Mouse (Mus musculus): ENCODE data around the gene Sorcs3.

Gene Sorcs3

DNA sequence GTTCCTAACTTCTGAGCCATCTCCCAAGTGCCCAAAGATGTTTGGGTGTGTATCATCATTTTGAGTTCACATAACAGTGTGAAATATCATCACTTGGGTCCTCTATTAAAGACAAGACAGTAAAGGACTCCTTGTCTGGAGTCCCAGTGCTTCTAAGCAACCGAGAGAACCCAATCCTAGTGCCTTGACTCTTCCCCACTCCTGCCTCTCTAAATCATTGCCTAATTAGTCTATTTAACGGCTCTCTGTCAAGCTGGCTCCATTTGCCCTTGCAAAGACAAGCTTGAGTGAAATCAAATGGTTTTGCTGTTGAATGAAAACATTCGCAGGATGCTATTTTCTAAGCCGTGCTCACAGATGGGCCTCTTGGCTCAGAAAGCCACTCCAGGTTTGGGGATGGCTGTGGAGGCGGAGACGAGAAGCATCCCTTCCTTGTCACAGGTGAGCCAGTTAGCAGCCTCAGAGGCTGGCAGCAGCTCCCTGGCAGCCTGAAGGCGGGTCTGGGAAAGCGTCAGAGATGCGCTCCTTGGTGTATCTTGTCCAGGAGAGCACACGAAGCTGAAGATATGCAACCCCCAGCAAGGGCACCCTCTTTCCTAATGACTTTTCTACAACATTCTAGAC lies 79.9 kb downstream of the Sorcs3 start:
- DNase-seq: no peak

DNA sequence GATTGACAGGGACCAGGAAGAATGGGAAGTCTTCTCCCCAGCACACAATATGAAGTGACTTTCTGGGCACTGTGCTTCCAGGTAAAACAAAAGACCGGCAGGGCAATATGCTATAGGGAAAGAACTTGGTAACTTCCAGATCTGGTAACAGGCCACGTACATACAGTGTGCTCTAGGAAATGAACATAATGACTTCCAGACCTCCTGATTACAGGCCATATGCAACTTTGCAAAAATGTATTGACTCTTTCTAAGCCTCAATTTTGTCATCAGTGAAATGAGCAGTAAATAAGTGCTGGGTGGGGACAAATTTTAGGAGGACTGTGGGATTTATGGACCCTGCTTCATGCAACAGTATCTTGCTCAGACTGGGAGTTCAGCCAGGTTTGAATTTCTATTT lies 88.4 kb downstream of the Sorcs3 start:
- DNase-seq: no peak

DNA sequence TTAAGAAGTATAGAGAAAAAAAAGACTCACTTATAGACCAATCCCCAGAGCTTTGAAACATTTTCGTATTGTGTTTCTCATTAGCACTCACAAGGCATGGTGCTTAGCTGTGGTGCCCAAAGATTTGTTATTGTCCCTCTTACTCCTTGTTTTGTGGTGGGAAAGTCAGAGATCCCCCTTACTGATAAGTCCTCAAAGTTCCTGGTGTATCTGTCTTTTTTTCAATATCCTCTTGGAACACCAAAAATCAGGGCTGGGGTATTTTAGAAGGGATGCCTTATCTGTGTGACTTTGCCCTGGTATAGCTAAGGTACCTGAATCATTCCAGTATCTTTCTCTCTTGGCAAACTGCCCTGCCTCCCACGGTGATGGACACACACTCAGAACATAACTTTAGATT lies 92.6 kb downstream of the Sorcs3 start:
- no peak for DNase-seq

DNA sequence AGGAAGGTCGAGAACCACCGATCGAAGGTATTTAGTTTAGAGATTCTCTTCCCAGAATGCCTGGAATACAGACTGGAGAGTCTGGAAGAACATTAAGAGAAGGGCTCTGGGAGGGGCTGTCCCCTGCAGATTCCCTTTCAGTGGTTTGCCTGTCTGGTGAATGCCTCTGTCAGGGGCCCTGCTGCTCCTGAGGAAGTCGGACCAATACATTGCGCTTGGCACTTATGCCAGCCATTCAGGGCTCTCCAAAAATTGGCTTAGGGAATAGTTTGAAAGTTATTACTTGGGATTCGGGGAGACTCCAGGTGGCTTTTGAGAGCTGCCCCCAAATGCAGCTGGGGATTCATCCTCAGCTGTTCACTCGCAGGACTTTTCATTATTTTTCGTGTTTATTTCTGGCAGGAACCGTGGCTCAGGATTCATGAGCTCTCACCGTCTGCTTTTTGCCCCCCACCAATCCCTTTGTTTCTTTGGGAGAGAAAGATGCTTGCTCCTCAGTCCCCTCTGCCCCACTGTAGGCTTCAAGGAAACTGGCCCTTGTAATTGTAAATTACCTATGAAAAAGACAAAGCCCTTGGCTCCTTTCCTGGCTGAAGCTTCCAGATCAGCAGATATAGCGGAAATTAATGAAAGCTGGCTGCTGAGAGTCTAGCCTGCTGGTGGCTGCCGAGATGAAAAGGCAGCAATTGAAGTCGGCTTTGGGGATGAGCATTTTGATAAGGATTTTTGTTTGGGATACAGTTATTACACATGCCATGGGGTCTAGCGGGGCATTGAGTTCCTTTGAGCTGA lies 94.8 kb downstream of the Sorcs3 start:
- no peak for DNase-seq

DNA sequence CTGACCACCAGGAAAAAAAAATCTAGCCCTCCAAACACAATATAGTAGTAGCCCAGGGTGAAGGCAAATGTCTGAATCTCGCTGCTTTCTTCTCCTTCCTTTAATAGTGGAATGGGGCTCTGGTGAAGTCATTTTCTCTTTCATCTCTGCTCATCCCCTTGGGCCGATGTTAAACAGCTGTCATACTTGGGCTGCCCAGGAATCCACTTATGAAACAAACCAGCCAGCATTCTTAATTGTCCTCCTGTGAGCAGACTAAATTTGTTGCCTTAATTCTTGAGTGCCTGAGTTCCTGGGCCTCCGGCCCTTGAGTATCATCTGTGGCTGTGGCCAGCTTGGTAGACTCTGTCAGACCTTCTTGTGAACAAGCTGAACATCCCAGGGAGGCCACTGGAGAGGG lies 95.5 kb downstream of the Sorcs3 start:
- no peak for DNase-seq

DNA sequence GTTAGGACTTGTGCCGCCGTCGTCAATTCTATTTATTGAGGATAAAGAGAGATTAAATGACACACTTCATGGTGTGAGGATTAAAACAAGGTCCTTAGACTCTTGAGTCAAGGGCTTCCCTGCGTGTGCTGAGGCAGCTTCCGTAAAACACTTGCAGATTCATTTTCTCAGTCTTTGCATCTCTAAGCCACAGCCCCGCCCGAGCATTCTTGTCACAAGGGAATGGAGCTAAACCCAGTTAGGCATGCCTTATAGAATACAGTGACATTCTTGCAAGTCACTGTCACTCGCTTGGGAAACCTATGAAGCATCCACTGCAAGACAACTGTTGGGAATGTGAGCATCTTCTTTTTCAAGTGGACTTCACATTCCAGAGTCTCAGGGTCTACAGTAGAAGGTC lies 102.5 kb downstream of the Sorcs3 start:
- DNase-seq: no peak

DNA sequence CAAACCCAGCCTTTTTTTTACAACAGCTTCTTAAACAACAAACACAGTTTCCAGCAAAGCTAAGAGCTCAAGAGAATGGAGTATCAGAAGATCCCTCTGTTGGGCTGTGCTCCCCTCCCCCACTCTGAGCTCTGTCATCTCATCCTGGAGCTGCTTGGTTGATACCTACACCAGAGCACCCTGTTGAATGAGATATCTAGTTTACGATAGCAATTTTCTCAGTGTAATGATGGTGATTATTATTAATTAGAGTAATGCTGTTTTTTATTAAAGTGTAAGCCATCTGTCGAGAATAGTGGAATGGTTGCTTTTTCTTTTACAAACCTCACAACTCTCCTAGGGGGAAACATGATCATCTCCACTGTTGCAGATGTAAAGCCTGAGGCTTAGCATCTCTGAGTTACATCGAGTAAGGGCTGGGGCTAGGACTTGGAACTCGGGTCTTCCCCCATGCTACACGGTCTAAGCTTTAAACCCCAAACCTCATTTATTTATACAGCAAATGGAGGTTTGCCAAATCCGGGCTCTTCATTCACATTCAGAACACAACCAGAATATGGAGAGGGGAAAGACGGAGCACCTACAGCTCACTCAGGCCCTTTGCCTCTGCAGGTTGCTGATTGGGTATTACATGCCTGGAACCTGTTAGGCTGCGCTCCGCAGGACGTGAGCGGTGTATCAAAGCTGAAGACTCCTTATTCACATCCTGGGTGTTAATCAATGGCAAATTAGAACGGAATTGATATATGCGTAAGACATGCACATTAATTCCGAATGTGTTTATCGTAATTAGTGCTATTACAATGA lies 103.9 kb downstream of the Sorcs3 start:
- no peak for DNase-seq

DNA sequence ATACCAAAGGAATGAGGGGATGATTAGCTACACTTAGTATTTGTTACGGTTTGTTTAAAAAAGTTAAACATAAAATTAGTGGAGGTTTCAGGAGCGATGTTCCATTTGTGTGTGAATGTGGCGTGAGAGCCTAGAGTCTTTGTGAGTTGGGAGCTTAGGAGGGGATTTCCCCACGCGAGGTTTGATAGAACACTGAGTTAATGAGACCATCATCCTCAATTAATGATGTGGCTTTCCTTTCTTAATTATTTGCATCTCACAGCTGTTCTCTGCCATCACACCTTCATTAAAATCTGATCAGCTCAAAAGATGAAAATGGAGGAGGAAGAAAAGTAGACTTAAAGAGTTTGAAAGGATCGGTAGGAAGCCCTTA lies 104.5 kb downstream of the Sorcs3 start:
- DNase-seq: no peak

DNA sequence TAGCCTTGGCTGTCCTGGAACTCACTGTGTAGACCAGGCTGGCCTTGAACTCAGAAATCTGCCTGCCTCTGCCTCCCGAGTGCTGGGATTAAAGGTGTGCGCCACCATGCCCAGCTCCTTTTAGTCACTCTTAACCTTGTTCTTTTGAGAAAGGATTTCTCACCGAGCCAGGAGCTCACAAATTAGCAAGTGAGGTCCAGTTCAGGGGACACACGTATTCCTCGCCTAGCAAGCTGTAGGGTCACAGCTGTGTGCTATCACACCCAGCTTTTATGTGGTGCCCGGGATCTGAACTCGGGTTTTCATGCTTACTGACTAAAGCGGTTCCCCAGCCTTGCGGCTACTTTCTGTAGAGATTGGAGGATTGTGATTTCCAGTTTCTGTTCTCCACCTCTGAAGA lies 108.0 kb downstream of the Sorcs3 start:
- no peak for DNase-seq

DNA sequence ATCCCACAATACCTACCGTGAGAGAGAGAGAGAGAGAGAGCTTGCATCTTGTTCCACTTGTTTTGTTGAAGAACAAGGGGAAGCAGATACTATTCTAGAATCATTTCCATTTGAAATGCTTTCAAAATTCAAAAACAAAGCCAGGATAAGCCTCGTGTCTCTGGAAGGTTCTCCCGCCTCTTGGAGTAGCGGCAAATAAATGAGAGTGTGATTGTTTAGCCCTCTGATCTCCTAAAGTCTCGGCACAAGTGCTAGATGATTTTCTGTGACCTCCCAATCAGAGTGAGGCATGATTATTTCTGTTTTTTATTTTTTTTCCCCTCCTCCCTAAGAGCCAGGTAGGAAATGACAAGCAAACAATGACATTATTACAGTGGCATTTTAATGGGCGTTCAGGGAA lies 121.3 kb downstream of the Sorcs3 start:
- DNase-seq: no peak

DNA sequence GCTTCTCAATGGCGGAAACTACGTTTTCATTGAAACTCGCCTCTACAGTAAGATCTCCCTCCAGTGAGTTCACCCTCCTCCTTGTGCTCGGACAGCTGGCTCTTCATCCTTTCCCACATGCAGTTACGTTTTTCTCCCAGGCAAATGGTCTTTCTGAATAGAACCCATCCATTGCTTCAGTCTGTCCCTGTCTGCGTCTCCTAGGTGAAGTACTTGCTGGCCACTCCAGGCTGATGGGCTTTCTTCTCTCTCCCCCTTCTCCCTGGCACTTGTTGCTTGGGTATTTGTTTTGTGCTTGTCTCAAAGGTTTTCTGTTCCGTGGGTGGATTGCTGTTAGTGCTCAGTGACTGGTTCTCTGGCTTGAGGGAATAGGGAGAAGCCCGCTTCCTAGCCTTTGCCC lies 122.3 kb downstream of the Sorcs3 start:
- DNase-seq: no peak

DNA sequence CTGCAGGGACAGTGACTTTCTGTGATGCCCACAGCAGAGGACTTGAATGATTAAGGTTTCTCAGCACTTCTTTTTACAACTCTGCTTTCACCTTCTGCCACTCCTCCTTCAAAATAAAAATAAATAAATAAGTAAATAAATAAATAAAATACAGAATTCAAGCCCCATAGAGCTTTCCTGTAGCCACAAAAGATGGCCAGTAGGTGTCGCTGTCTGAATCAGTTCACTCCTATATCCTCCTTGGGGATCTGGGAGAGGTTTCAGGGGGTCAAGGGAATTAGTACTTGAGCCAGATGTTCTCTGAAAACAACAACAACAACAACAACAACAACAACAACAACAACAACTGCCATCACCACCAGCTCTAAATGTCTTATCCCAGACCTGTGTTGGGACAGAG lies 125.8 kb downstream of the Sorcs3 start:
- peak; percentile 13 for DNase-seq

DNA sequence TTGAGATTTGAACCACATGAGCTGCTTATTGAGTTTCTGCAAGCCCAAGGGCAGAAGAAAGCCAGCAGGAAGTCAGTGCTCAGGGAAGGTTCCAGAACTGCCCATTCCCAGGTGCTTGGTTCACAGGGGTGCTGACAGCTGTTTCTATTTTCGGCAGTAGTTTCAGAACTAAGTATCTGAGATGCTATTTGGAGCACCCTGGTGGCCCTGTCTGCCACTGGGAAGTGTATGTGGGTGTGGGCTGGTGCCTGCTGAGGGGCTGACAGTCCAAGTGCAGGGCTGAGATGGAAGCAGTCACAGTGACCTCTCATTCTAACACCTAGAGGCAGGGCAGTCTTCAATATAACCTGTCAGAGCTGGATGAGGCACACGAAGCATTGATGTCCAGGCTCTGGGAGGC lies 127.3 kb downstream of the Sorcs3 start:
- DNase-seq: no peak

DNA sequence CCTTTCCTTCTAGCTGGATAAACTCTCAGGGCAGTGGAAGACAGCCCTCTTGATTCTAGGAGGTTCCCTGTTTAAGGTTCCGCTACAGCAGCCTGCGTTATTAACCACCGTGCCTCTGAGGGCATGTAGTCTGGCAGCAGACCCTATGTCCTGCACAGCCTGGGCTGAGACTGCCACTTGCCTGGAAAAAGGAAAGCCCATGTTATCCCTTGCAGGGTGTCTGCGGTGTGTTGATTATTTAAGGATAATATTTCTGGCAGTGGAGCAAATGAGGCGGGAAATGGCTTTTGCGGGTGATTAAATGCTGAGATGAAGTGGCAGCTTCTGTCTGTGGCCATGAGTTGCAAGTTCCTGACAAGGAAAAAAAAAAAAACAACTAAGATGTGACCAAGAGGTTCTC lies 131.6 kb downstream of the Sorcs3 start:
- DNase-seq: no peak

DNA sequence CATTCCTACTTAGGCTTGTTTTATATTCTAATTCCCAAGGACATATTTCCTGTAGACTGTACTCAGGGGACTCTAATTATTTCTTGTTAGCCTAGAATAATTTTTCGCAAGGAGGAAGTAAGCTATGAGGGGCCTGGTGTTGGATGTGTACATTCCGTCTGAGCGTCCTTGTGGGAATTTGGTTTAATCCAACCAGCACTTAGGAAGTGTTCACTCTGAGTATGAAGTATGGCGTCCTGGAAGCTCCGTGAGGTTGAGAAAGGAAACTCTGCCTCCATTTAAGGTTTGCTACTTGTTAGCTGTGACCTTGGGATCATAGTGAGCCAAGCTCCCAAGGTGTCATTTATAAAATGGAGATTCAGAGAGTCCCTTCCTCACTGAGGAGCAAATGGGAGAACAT lies 132.3 kb downstream of the Sorcs3 start:
- no peak for DNase-seq

DNA sequence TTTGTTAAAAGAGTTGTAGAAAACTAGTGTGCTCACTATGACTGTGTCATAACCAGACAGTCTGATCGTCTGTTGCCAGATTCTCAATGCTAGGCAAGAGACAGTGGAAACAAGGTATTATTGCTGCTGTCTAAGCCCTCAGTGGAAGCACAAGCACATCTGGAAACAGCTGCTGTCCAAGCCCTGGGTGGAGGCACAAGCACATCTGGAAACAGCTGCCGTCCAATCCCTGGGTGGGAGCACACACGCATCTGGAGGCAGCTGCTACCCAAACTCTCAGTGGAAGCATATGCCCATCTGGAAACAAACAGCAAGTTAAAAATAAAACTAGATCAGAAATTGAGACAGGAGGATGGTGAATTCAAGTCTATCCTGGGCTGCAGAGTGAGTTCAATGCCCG lies 136.9 kb downstream of the Sorcs3 start:
- DNase-seq: no peak

DNA sequence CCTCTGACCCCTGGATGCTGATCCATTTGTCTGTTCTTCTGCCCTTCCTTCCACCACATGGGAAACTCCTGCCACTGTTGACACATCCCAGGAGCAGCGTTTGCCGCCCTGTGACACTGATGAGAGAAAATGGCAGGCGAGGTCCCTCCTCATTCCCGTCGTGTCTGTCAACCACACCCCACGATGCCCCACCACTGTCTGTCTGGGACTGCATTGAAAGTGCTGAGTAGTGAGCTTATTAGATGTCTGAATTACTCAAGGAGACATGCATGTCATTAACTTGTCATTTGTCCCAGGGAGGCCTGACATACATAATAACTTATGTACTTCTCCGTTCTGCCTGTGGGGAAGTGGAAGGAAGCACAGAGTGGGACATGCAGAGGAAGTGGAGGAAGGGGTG lies 137.6 kb downstream of the Sorcs3 start:
- no peak for DNase-seq

DNA sequence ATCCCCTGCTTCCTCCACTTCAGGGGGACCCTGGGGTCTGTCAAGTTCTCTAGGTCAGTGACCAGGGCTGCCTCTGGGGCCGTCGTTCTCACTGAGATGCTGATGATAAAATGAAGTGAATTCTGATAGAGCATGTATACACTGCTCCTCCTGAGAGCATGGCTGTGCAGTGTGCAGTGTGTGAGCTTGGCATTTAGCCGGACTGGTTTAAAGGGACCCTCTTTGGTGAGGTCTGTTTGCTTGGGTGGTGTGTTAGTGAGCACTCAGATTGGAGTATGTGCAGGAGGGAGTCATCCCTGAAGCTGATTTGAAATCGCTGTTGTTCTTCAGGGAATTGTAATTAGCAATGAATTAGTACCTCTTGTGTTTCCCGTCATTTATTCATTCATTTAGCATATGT lies 141.3 kb downstream of the Sorcs3 start:
- no peak for DNase-seq

DNA sequence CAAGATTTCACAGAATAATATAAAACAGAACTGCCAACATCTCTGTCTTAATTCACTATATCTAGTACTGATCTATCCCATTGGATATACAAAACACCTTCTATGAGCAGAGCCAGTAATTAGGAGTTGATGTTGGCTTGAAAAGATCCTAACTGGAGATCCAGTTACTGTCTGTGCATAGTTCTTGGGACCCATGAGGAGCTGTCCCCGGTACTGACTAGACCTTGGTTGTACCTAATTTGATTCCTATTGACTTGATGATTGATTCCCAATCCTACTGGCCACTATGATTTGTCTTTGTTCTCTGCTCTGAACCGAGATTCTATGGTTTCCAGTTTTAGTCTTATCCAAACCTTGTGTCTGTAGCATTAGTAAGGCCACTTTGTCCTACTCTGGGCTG lies 151.0 kb downstream of the Sorcs3 start:
- no peak for DNase-seq

DNA sequence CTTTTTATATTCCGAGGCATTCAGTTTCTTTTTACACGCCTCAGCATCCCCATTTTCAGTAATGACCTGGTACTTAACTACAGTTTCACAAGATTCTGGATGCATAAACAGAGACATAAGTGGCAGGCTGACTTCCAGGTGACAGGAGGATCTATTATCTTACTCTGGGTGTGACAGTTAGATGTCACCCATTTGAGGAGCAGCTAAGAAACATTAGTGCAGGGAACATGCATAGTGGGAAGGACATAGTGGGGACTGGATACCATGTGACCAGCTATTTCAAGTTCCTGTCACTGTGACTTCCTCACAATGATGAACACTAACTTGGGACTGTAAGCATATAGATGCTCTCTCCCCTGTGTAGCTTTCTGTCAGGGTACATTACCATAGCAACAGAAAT lies 156.3 kb downstream of the Sorcs3 start:
- no peak for DNase-seq

DNA sequence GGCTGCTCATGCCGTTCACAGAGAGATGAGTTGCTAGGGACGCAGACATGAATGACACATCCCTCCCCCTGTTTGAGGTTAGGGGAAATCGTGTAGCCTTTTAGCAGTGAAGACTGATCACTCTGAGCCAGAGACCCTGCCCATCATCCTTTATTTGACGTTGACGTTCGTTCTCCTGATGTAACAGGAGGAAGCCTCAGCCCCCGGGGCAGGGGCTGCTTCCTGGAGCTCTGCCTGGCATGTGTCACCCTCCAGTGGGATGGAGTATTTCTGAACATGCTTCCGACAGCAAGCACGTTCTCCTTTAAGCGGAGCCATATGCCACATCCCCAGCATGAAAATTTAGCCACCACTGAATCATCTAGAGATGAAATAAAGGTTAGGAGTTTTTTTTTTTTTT lies 162.2 kb downstream of the Sorcs3 start:
- no peak for DNase-seq

DNA sequence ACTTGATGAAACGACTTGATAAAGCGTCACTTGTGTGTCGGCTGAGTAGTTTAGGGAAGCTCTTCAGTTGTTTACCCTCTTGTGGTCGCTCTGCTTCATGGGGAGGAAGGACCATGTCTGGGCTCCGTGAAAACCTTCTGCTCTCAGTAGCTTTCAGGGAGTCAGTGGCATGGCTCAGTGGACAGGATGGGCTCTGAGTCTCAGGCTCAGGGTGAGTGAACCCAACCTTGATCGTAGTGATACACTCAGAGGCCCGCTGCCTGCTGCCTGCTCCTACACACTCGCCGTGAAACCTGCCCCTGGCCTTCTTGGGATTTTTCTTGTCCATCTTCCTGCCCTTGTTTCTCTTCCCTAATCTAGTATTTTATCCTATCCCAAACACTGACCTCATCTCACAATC lies 166.0 kb downstream of the Sorcs3 start:
- no peak for DNase-seq

DNA sequence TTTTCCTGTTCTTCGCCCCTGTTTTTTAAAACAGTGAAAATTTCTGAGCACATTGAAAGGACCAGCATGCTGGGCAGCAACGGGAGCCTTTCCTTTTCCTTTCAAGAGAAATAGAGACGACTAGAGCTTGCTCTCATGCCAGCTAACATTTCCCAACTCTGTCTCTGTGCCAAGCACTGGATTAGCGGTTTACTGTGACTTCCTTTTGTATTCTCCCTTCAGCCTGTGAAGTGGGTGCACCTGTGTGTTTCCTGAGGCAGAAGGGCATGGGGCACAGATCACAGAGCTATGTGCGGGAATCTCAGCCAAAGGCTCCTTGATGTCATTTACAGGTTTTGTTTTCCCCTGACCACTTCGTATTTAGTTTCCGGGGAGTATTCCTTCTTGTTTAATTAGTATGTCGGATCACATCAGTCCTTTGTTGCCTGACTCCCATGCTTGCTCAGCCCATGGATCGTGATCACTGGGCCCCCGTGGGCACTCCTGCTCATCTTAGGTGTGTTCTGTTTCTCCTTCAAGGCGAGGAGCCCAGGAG lies 172.2 kb downstream of the Sorcs3 start:
- no peak for DNase-seq

DNA sequence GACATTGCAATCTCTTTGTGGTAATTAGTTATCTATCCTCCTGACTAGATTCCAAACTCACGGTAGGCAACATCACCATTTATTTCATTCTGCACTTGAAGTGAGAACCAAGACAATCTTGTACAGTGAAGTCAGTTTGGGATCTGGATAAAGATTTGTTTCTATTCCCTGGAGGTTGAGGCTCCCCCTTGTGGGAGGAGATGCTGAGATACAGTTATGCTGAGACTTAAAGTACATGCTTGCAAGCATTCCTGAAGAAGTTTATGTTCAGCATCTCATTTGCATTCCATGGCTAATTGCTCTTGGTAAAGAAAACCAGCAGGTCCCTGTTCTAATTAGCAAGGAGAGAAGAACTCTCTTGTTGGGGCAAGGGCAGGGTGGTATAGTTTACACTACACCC lies 185.7 kb downstream of the Sorcs3 start:
- DNase-seq: peak; percentile 20
